Mouse (Mus musculus) G1E (cell line): ENCODE data around the gene Dpp9. TPM values are rescaled to one million over a fixed set of nuclear protein-coding genes. Genes with fewer than 3 reads are reported as not detected.

Experiments used
- ATAC-seq: 2 replicates; pipeline ENCODE4 v1.8.0; 2016; ENCODE audit warnings: mild to moderate bottlenecking; ENCODE audit not compliant: insufficient number of reproducible peaks, poor library complexity, low FRiP score, severe bottlenecking; ENCODE audit errors: extremely low read depth
- DNase-seq: peaks from one replicate; pipeline ENCODE4 v3.0.0; 2012; ENCODE audit warnings: low spot score
- H3K27me3 ChIP-seq: 2 replicates; pipeline ENCODE4 v1.6.1; 2012; ENCODE audit warnings: mild to moderate bottlenecking, low read length, inconsistent platforms; ENCODE audit not compliant: insufficient read depth
- H3K36me3 ChIP-seq: replicated peaks from 2 replicates; pipeline ENCODE3; 2012; ENCODE audit warnings: mild to moderate bottlenecking, inconsistent platforms
- H3K4me1 ChIP-seq: 2 replicates; pipeline ENCODE4 v1.6.1; 2012; ENCODE audit warnings: low read depth, low read length, inconsistent platforms, mixed read lengths; ENCODE audit not compliant: insufficient read depth
- H3K4me3 ChIP-seq: 2 replicates; pipeline ENCODE4 v1.5.1; 2012; ENCODE audit warnings: low read depth, mild to moderate bottlenecking, inconsistent platforms, low read length, moderate library complexity, mixed read lengths
- H3K9me3 ChIP-seq: replicated peaks from 2 replicates; pipeline ENCODE4 v1.6.1; 2012; ENCODE audit warnings: inconsistent platforms
- CTCF ChIP-seq: IDR thresholded peaks from 2 replicates; pipeline ENCODE4 v1.5.1; 2012; ENCODE audit warnings: low read depth, low read length, inconsistent platforms, mixed read lengths
- GATA1 ChIP-seq: IDR thresholded peaks from 2 replicates; pipeline ENCODE4 v1.6.1; 2012; ENCODE audit warnings: borderline replicate concordance, low read length, inconsistent platforms, mixed read lengths
- GATA2 ChIP-seq: IDR thresholded peaks from 2 replicates; pipeline ENCODE4 v1.6.1; 2012; ENCODE audit warnings: low read depth, low read length, inconsistent platforms, borderline replicate concordance
- POLR2AphosphoS5 ChIP-seq: IDR thresholded peaks from 2 replicates; pipeline ENCODE4 v1.6.1; 2012; ENCODE audit warnings: low read depth, low read length, inconsistent platforms; ENCODE audit not compliant: insufficient replicate concordance
- TAL1 ChIP-seq: conservative IDR thresholded peaks from 2 replicates; pipeline ENCODE4 v1.6.1; 2012; ENCODE audit warnings: low read depth, low read length, inconsistent platforms, mixed read lengths
- polyA plus RNA-seq: library from polyadenylated mRNA; stranded (reverse); fragments of >175 nt; gene quantifications from 2 replicates; pipeline ENCODE4 v1.2.3, GENCODE M21; 2012
- total RNA-seq, 2 experiments: library from RNA; stranded (forward) in 1 of 2; stranded (reverse) in 1 of 2; fragments of 200-1000 nt in 1 of 2; fragments of >200 nt in 1 of 2; fragmentation: Nextera tagmentation in 1 of 2; gene quantifications; 2 replicates each; pipeline ENCODE4 v1.2.3; 2014 to 2017

Dpp9 gene
- total and polyA plus RNA-seq, 3 experiments: 14.4 to 62.4 (median 22.4) TPM

DNA sequence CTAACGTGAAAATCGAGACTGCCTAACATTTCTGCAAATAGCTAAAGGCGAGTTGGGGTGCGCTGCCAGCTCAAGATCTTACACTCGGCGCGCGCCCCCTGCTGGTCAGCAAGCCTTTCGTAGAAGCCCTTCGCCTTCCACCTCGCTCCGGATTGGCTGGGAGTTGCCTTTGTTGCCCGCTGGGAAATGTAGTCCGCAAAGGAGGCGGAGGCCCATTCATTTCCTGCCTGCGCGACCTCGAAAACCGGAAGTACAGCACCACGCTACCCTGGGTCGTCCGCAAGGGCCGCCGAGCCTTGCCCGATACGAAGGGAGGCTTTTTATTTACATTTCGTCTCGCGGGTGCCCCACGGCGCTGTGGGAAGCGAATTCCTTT, 37.1 kb upstream of the Dpp9 start:
- H3K4me1 ChIP-seq: peaks cover 52% of the 10 kb centered on the region
- H3K4me3 ChIP-seq: peak overlapping the region; percentile 82
- peak; percentile 77 for ATAC-seq
- H3K36me3 ChIP-seq: peaks cover 34% of the 10 kb centered on the region
- DNase-seq: peak; percentile 91
- TF ChIP-seq CTCF (peak; percentile 69), GATA2 (no peak)
- H3K9me3 ChIP-seq: no peaks in the 10 kb centered on the region
- peaks cover 6% of the 10 kb centered on the region for H3K27me3 ChIP-seq

DNA sequence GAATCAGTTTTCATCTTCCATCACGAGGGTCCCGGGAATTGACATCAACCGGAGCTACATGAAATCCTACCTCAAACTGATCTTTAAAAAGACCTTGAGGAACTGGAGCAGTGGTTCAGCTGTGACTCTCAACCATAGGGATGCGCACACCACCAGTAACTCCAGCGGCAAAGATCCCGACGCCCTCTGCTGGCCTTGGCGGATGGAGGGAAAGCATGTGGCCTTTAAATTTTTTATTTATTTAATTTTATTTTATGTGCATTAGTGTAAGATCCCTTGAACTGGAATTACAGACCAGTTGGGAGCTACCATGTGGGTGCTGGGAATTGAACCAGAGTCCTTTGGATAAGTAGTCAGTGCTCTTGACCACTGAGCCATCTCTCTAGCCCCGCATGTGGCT, 36.7 kb upstream of the Dpp9 start:
- DNase-seq: no peak
- no peak for ATAC-seq
- no peak for TF ChIP-seq CTCF
- no peak for TF ChIP-seq POLR2AphosphoS5
- TF ChIP-seq GATA2: no peak
- no peak for TF ChIP-seq GATA1
- no peak for TF ChIP-seq TAL1
- no peaks in the 10 kb centered on the region for H3K9me3 ChIP-seq
- H3K4me1 ChIP-seq: peaks cover 50% of the 10 kb centered on the region
- peaks cover 30% of the 10 kb centered on the region for H3K36me3 ChIP-seq
- peaks cover 6% of the 10 kb centered on the region for H3K27me3 ChIP-seq
- H3K4me3 ChIP-seq: peak overlapping the region; percentile 82; the same call in 1 of the 2 replicates

DNA sequence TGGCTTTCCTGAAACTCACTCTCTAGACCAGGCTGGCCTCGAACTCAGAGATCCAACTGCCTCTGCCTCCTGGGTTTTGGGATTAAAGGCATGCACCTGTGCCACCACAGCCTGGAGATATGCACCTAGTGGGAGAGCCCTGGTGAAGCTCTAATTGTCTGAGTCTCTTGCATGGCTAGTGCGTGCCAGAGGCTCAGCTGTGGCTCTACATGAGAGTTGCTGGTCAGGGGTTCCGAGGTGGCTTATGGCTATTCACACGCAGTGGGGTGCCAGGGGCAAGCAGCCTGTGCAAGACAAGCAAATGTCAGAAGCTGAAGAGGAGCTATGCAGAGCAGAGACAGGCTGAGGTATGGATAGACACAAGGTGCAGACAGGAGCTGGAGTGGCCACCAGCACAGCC, 36.0 kb upstream of the Dpp9 start:
- Histone ChIP-seq H3K4me1 (peaks cover 42% of the 10 kb centered on the region), H3K9me3 (no peaks in the 10 kb centered on the region), H3K36me3 (peaks cover 23% of the 10 kb centered on the region), H3K4me3 (no peak overlapping the region), H3K27me3 (peaks cover 7% of the 10 kb centered on the region)
- ATAC-seq (no peak), DNase-seq (no peak)
- TF ChIP-seq TAL1 (no peak), GATA2 (no peak), GATA1 (no peak), POLR2AphosphoS5 (no peak)

DNA sequence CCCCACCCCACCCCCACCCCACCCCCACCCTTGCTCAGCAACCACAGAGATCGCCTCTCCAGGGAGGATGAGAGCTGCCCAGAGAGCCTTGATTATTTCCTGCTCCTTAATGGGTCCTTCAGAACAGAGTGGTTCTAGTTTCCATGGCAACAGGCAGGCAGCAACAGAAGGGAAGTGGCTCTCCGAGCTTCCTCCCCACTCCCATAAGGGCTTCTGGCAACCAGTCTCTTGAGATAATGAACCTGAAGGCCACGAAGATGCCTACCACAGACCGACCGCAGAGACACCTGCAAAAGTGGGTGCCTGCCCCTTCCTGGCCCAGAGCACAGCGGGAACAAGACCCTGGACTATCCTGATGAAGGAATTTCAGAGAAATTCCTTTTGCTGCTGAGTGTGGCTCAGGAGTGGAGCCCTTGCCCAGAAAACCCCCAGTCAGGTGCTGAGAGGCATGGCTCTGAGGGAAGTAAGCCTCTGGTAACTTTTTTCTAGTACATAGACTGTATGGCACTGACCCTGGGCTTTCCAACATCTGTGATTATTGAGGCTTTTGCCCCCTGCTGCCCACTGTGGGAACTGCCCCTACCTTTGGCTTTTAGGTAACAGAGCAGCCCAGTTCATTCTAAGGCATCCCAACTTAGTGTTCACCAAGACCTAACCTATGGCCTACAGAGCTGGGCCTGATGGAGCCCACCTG, 32.6 kb upstream of the Dpp9 start:
- no peaks in the 10 kb centered on the region for H3K36me3 ChIP-seq
- peak; percentile 72 for TF ChIP-seq CTCF
- no peak for TF ChIP-seq POLR2AphosphoS5
- no peak for TF ChIP-seq GATA1
- TF ChIP-seq GATA2: no peak
- DNase-seq: no peak
- no peak overlapping the region for H3K4me3 ChIP-seq
- H3K9me3 ChIP-seq: no peaks in the 10 kb centered on the region
- no peak for ATAC-seq
- peaks cover 19% of the 10 kb centered on the region for H3K4me1 ChIP-seq
- peaks cover 23% of the 10 kb centered on the region for H3K27me3 ChIP-seq

DNA sequence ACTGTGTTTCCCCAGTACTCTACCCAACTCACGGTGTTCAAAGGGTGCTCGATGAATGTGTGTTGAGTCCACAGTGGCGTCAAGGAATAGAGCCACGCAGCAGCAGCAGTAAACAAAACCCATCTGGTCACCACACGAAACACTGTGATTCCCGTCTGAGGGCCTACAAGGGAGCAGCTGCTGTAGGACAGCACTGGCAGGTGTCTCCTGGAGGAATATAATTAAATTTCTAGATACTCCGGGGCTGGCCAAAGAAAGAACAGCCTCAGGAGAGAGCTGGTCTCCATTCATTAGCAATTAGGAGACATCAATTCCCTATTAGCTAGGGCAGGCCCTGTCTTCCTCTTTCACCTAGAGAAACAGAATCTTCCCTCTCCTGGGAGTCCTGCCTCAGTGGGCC, 26.9 kb upstream of the Dpp9 start:
- DNase-seq (no peak), ATAC-seq (no peak)
- TF ChIP-seq POLR2AphosphoS5: no peak
- TF ChIP-seq GATA2: no peak
- TF ChIP-seq TAL1: no peak
- no peak for TF ChIP-seq GATA1
- no peak for TF ChIP-seq CTCF
- Histone ChIP-seq H3K4me1 (no peaks in the 10 kb centered on the region), H3K9me3 (no peaks in the 10 kb centered on the region), H3K36me3 (no peaks in the 10 kb centered on the region), H3K4me3 (no peak overlapping the region), H3K27me3 (peaks cover 46% of the 10 kb centered on the region)

DNA sequence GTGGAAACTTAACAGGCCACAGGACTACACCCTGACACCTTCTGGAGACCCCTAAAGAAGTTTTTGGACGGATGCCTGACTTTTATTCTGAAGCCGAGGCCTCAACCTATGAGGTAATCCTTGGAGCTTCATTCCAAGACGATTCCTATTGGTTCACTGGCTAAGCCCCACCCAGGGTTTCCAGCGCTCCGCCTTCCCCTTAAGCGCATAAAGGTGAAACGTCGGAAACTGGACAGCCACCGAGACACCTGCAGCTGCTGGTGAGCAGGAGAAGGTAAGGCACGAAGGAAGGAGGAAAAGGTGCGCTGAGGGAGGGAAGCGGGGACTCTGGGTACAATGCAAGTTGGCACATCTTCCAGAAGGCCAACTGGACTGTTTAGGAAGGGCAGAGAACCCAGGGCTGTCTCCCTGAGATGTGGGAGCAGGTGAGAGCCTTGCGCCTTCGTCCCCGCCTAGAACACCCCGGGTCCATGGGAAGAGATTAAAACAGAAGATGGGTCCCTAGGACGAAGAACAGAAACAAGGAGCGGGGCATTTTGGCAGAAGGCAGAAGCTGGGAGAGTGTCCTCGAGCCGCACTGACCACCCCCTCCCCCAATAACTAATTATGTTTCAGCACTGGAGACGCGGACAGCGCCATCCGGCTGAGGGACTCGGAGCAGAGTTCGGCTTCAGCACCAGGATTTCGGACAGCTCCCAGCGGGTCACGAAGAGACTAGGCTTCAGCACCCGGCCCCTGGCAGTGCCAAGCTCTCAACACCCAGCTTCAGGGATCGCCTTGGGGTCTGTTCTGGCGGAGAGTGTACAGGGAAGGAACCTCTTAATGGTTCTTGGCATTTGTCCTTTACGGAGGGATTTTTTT, 23.1 kb upstream of the Dpp9 start:
- ATAC-seq (peak; percentile 34), DNase-seq (peak; percentile 80)
- no peak for TF ChIP-seq TAL1
- TF ChIP-seq GATA1: no peak
- TF ChIP-seq POLR2AphosphoS5: no peak
- TF ChIP-seq GATA2: no peak
- TF ChIP-seq CTCF: no peak

More for the DNA sequence above, 23.1 kb upstream of the Dpp9 start:
- Histone ChIP-seq H3K36me3 (no peaks in the 10 kb centered on the region), H3K4me1 (no peaks in the 10 kb centered on the region), H3K9me3 (no peaks in the 10 kb centered on the region), H3K27me3 (peaks cover 36% of the 10 kb centered on the region), H3K4me3 (no peak overlapping the region)
